Mouse (Mus musculus): ENCODE results near the gene Abcg5.

Gene Abcg5

DNA sequence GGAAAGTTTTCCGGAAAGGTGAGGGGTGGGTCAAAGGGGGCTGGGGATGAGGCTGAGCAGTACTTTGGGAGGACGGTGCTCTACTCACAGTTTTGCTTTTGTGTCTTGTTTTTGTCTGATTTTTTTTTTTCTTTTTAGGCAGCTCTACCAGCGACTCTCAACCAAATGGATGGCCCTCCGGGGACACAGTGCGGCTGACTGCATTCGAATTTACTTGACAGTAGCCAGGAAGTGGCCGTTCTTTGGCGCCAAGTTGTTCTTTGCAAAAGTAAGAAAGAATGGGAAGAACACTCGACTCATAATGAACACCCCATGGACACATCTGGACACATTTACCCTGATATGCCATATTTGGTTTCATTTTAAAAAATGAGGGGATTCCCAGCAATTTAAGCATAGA lies 71.3 kb downstream of the Abcg5 start:
- no peak for DNase-seq (ENCODE audit: low spot score in 2 of 2)

DNA sequence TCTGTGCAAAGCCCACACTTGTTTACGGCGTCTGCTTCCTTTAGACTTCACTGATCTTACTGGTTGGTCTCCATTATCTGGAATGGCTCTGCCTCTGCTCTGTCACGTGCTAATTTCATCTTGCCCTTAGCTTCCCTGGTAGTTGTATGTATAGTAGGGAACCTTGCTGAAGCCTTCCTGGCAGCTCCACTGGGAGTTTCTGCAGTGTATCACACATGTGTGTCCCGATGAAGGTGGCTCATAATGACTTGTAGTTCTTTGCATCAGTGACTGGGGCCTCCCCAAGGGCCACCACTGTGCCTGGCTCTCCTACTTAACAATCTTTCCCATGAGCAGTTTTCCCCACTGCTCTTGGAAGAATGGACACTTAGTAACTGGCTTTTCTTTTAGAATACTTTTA lies 74.2 kb downstream of the Abcg5 start:
- no peak for DNase-seq (ENCODE audit: low spot score in 2 of 2)
